Mouse (Mus musculus) stomach, postnatal 0 days (tissue): ENCODE measurements around the gene Srr.

ENCODE experiments used
- CTCF ChIP-seq: IDR thresholded peaks from 2 replicates; pipeline ENCODE4 v1.5.1; 2016; ENCODE audit warnings: antibody characterized with exemption, low read depth, mild to moderate bottlenecking, moderate library complexity
- EP300 ChIP-seq: optimal IDR thresholded peaks from 2 replicates; pipeline ENCODE3; 2016; ENCODE audit warnings: antibody characterized with exemption

DNA sequence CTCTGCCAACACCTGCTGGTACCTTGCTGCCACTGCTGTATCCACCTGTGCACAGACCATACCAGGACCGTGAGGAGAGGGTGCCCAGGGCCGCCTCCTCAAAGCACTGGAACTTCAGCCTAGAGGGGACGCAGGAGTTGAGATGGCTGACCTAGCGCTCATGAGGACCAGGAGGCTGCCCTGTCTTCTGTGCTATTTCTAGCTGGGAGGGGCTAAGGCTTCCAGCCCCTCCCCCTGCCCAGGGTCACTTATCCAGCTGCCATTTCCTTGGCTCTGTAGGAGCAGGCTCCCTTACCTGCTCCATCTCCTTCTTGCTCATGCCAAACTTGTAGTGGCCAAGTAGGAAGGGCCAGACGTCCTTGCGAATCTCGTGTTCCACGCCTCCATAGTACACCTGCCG lies 68.0 kb downstream of the Srr start:
- TF ChIP-seq CTCF (no peak), EP300 (no peak)
